Mouse (Mus musculus) embryo, embryonic 10 days (tissue): Measurements from ENCODE around the gene Gm44973.
"Not testable (repeated sequence)": the region's sequence is repeated elsewhere in the genome, so short reads cannot be mapped to it uniquely, and the experiment has no call there.

Source experiments
- DNase-seq: peaks from one replicate; pipeline ENCODE4 v3.0.0-alpha.2; 2015; ENCODE audit warnings: low spot score

The Gm44973 gene

GRCm38 (mm10) chr7:5015118-5016001 is at the start of gene Gm44973:
TSS of gene Gm44973 (plus strand) at chr7:5015496.
- peak; percentile 94 for DNase-seq

- no peak for DNase-seq
Observed at GRCm38 (mm10) chr7:4971068-4971467, 44.2 kb upstream of the Gm44973 start, which contains the start of gene Sbk3. TSS of gene Sbk3 (minus strand) at chr7:4971168.

- DNase-seq: no peak
Observed at GRCm38 (mm10) chr7:4971710-4972109, 43.6 kb upstream of the Gm44973 start.

GRCm38 (mm10) chr7:4972321-4973047 is 42.8 kb upstream of the Gm44973 start:
- no peak for DNase-seq

GRCm38 (mm10) chr7:4975455-4975854 is 39.8 kb upstream of the Gm44973 start:
- DNase-seq: no peak

GRCm38 (mm10) chr7:4976832-4977231 is 38.5 kb upstream of the Gm44973 start:
- no peak for DNase-seq

GRCm38 (mm10) chr7:4988250-4988649 is 27.0 kb upstream of the Gm44973 start:
- DNase-seq: no peak

GRCm38 (mm10) chr7:4993347-4993998 is 21.8 kb upstream of the Gm44973 start:
- DNase-seq: no peak

GRCm38 (mm10) chr7:4993999-4994788 is 21.1 kb upstream of the Gm44973 start:
- DNase-seq: no peak

- DNase-seq: no peak
Observed at GRCm38 (mm10) chr7:4995268-4996002, 19.9 kb upstream of the Gm44973 start.

- peak; percentile 90 for DNase-seq
Observed at GRCm38 (mm10) chr7:4996003-4996895, 19.0 kb upstream of the Gm44973 start, which contains the start of gene Zfp579. TSS of gene Zfp579 (minus strand) at chr7:4996158.

- DNase-seq: no peak
Observed at GRCm38 (mm10) chr7:4996934-4997333, 18.4 kb upstream of the Gm44973 start.

- DNase-seq: no peak
Observed at GRCm38 (mm10) chr7:4999876-5000275, 15.4 kb upstream of the Gm44973 start.

GRCm38 (mm10) chr7:5002876-5003275 is 12.4 kb upstream of the Gm44973 start:
- DNase-seq: not testable (repeated sequence)

- no peak for DNase-seq
Observed at GRCm38 (mm10) chr7:5008229-5008628, 7.1 kb upstream of the Gm44973 start.

- DNase-seq: no peak
Observed at GRCm38 (mm10) chr7:5012681-5013513, 2.4 kb upstream of the Gm44973 start.

- peak; percentile 94 for DNase-seq
Observed at GRCm38 (mm10) chr7:5014251-5015117, 812 bp upstream of the Gm44973 start, which contains the start of the genes Zfp524 and Fiz1. TSS of gene Zfp524 (plus strand) at chr7:5014415. TSS of gene Fiz1 (minus strand) at chr7:5014697.

GRCm38 (mm10) chr7:5016057-5016456 is 761 bp downstream of the Gm44973 start:
- no peak for DNase-seq
